Mouse (Mus musculus): ENCODE data around the gene Pax2. TPM values are rescaled to one million over a fixed set of nuclear protein-coding genes. Genes with fewer than 3 reads are reported as not detected.

The Pax2 gene
- polyA plus RNA-seq (2012; rRNA removed; ENCODE audit: low replicate concordance) = 8.4 TPM in 1 of 2 replicates, not detected in the other

DNA sequence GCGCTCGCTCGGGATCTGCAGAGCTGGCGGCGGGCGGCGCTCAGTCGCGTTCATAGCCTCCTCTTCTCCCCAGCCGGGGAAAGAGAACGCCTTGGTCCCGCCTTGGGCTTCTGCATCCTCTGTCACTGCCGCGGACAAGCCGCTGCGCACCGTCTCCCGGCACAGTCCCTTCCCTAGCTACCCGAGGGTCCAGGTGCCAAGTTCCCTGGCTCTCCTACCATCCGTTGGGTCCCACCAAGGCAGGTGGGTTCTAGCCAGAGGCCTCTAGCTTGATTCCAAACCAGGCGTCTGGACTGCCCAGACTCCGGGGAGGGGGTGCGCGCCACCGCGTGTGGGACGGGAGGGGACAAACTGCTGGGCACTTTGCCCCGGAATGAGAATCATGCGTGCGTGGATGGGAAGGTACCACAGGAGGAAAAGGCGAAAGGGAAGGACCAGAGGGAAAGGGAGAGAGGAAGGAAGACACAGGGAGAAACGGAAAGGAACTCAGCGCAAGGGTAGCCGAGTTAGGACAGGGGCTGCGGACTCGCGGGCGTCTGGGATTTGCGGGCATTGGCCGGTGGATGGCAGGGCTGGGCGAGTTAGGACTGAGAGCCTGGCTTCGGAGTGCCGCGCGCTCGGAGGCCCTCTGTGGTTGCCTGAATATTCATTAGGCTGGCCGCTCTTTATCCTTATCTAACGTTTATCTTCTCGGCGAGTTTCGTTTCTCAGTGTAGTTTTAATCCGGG, at the start of gene Pax2:
TSS of gene Pax2 (plus strand) at position 353 of the 728 bp plus-strand sequence.

Other genes starting within 250 kb of the Pax2 start
- 7.2 and 11.8 TPM in 2 replicates for gene Sec31b, start 210.2 kb upstream of the Pax2 start, polyA plus RNA-seq (2012; rRNA removed; ENCODE audit: low replicate concordance)
- 7.6 TPM in 1 of 2 replicates, not detected in the other for gene Gm20538, start 203.2 kb upstream of the Pax2 start, polyA plus RNA-seq (2012; rRNA removed; ENCODE audit: low replicate concordance)
- 747 and 903 TPM in 2 replicates for gene Ndufb8, start 200.6 kb upstream of the Pax2 start, polyA plus RNA-seq (2012; rRNA removed; ENCODE audit: low replicate concordance)
- gene Hif1an, start 193.2 kb upstream of the Pax2 start, polyA plus RNA-seq (2012; rRNA removed; ENCODE audit: low replicate concordance) = 14.6 and 24.8 TPM in 2 replicates
- gene Slf2, start 175.1 kb downstream of the Pax2 start, polyA plus RNA-seq (2012; rRNA removed; ENCODE audit: low replicate concordance) = 15.8 and 36.2 TPM in 2 replicates
- gene Sema4g, start 233.1 kb downstream of the Pax2 start, polyA plus RNA-seq (2012; rRNA removed; ENCODE audit: low replicate concordance) = 4.0 and 12.5 TPM in 2 replicates
- 9.0 and 19.2 TPM in 2 replicates for gene Twnk, start 249.6 kb downstream of the Pax2 start, polyA plus RNA-seq (2012; rRNA removed; ENCODE audit: low replicate concordance)

All from subcutaneous adipose tissue, adult 2 months (tissue).